Mouse (Mus musculus): ENCODE measurements at regions not wholly inside any gene's neighbourhood (a gene's known extent, or its start where the extent isn't known, plus 50 kb on each side); places are given as distances from the start of the nearest gene placed in this dataset.

GRCm38 (mm10) chr2:134730547-134730946 is 55.3 kb upstream of the Plcb1 start:
- no peak for DNase-seq

DNA sequence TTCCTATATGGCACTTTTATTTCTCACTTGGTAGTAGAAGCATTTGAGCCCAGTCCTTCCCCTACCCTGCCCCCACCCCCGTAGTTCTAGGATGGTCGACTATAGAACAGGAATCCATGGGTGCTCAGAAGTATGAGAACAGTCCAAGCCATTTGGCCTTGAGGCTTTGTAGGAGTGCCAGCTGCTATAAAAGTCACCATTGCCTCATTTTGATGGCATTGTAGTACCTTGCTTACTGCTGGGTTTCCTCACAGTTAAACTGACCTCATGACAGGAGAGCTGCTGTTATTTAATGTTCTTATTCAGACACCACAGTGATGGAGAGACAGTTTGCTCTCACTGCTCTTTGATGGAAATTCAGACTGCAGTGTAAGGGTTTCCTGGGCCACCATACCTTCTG is 59.2 kb upstream of the Plcb1 start:
- DNase-seq = no peak

DNA sequence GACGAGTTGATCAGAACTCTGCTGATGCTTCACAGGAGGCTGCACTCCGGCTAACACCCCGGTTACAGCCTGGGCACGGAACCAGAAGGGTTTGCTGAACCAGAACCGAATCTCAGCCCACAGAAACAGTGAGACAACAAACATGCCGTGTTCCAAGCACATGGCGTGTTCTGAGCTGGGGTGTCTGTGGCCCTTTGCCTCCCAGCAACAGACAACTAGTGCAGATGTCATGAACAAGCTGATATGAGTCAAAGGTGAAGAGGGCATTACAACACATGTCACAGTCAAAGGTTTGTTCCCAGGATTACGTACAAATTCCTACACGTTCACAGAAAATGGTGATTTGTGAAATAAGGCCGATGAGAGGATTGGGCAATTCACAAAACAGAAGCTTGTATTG is 61.8 kb upstream of the Plcb1 start:
- DNase-seq = no peak

- DNase-seq = no peak
These were observed 68.0 kb upstream of the Plcb1 start for GRCm38 (mm10) chr2:134717815-134718362.

- no peak for DNase-seq
These were observed 69.3 kb upstream of the Plcb1 start for GRCm38 (mm10) chr2:134716531-134716930.

- DNase-seq = no peak
These were observed 70.1 kb upstream of the Tmx4 start for GRCm38 (mm10) chr2:134714001-134714400.

GRCm38 (mm10) chr2:134708754-134709153 is 64.8 kb upstream of the Tmx4 start:
- DNase-seq = no peak

GRCm38 (mm10) chr2:134703067-134703466 is 59.1 kb upstream of the Tmx4 start:
- DNase-seq = peak; percentile 17

DNA sequence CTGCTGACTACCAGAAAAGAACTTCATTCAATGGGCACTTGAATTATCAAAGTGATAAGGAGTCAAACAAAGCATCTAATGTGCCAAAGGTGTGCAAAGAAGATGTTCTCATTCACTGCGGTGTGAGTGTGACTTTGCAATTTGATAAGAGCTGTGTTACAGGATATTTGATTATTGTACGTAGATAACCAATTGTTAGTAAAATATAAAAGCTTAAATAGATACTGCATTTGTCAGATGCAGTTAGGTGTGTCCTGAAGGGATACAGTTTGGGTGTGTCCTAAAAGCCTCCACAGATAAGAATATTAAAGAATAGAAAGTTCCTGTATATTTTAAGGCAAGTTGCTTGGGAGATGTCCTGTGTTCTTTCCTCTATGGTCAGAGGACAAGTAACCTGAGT is 53.5 kb upstream of the Tmx4 start:
- DNase-seq = no peak

DNA sequence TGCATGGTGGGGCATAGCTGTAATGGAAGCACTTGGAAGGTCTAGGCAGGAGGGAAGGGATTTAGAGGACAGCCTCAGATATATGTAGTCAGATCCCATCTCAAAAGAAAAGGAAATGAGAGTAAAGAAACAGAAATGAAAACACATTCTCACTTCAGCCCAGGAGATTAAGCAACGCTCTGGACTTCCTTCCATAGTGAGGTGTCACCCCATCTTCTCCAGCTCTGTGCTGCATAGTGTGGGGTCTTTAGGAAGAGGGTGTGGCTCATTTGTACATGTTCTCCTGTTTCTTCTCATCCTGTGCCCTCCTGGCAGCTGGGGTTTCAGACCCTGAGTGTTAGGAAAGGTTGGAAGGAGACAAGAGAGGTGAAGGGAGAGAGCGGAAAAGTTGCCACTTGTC is 52.4 kb upstream of the Tmx4 start:
- no peak for DNase-seq
